Mouse (Mus musculus) C2C12 (cell line): Measurements from ENCODE around the gene Nr5a2.

ENCODE experiments used
- CEBPB ChIP-seq: IDR thresholded peaks from one replicate; pipeline ENCODE4 v1.6.1; 2011; ENCODE audit warnings: low read depth, mild to moderate bottlenecking, control low read depth, moderate library complexity
- CTCF ChIP-seq: IDR thresholded peaks from one replicate; pipeline ENCODE4 v1.5.1; 2011; ENCODE audit not compliant: control insufficient read depth, insufficient read depth, insufficient read length
- FOSL1 ChIP-seq: IDR thresholded peaks from one replicate; pipeline ENCODE4 v1.8.0; 2011; ENCODE audit warnings: mild to moderate bottlenecking, low read length; ENCODE audit not compliant: poor library complexity, insufficient read depth, severe bottlenecking
- MAX ChIP-seq: IDR thresholded peaks from one replicate; pipeline ENCODE4 v1.6.1; 2011; ENCODE audit warnings: mild to moderate bottlenecking, control low read depth
- USF1 ChIP-seq: IDR thresholded peaks from one replicate; pipeline ENCODE4 v1.6.1; 2011; ENCODE audit warnings: low read depth, mild to moderate bottlenecking, control low read depth, moderate library complexity

- TF ChIP-seq CTCF (no peak), MAX (no peak), USF1 (no peak), FOSL1 (no peak), CEBPB (no peak)
Measured at GRCm38 (mm10) chr1:136973016-136973415, 12.8 kb upstream of the Nr5a2 start.
